Mouse (Mus musculus) CH12.LX (cell line): ENCODE measurements around the gene Stk17b. TPM values are rescaled to one million over a fixed set of nuclear protein-coding genes. Genes with fewer than 3 reads are reported as not detected.

Experiments
- DNase-seq: peaks from one replicate; pipeline ENCODE4 v3.0.0-alpha.2; 2013; ENCODE audit errors: extremely low read depth
- H3K27ac ChIP-seq: 2 replicates; pipeline ENCODE4 v1.5.1; 2012; ENCODE audit warnings: low read depth, mild to moderate bottlenecking, control low read depth, moderate library complexity; ENCODE audit not compliant: insufficient read depth
- H3K27me3 ChIP-seq: replicated peaks from 2 replicates; pipeline ENCODE3; 2012; ENCODE audit warnings: inconsistent platforms
- H3K36me3 ChIP-seq, 2 experiments: replicated peaks in 1 of 2; 2 replicates each; pipeline versions ENCODE3 to v1.6.1; 2012; ENCODE audit warnings: inconsistent platforms in 1 of 2, low read length in 1 of 2, mild to moderate bottlenecking in 1 of 2, mixed read lengths in 1 of 2, moderate library complexity in 1 of 2; ENCODE audit not compliant: control insufficient read depth in 1 of 2, insufficient read depth in 1 of 2
- H3K4me1 ChIP-seq, 2 experiments: 2 replicates each; pipeline ENCODE4 v1.6.1; 2012; ENCODE audit warnings: inconsistent platforms in 1 of 2, moderate library complexity in 1 of 2; ENCODE audit not compliant: insufficient read depth in 2 of 2, control insufficient read depth in 1 of 2
- H3K4me2 ChIP-seq: 2 replicates; pipeline ENCODE4 v1.6.1; 2012; ENCODE audit warnings: low read depth, mild to moderate bottlenecking, control low read depth; ENCODE audit not compliant: poor library complexity, insufficient read depth, severe bottlenecking
- H3K4me3 ChIP-seq, 3 experiments: fragments of 150-350 bp in 1 of 3; sonication (generic) in 1 of 3; replicated peaks in 1 of 3; 2 replicates each; pipeline versions ENCODE3 to v1.5.1; 2011 to 2012; ENCODE audit warnings: low read depth in 2 of 3, low read length in 2 of 3, mild to moderate bottlenecking in 2 of 3, moderate library complexity in 2 of 3, control low read depth in 1 of 3, improper control_type of control experiment in 1 of 3, inconsistent platforms in 1 of 3, mixed read lengths in 1 of 3; ENCODE audit not compliant: poor library complexity in 1 of 3
- H3K79me2 ChIP-seq: replicated peaks from 2 replicates; pipeline ENCODE4 v1.6.1; 2012; ENCODE audit warnings: mild to moderate bottlenecking, moderate library complexity; ENCODE audit not compliant: control insufficient read depth, poor library complexity, insufficient read depth, severe bottlenecking; ENCODE audit errors: extremely low read depth
- H3K9ac ChIP-seq: 2 replicates; pipeline ENCODE4 v1.6.1; 2012; ENCODE audit warnings: low read depth, mild to moderate bottlenecking, control low read depth, moderate library complexity; ENCODE audit not compliant: insufficient read depth
- H3K9me3 ChIP-seq: replicated peaks from 2 replicates; pipeline ENCODE3; 2012; ENCODE audit warnings: low read length, inconsistent platforms, mixed read lengths
- CTCF ChIP-seq, 2 experiments: IDR thresholded peaks in 1 of 2; conservative IDR thresholded peaks in 1 of 2; 2 replicates each; pipeline ENCODE4 v1.5.1; 2011 to 2012; ENCODE audit warnings: low read depth in 2 of 2, low read length in 2 of 2, improper control_type of control experiment in 1 of 2, inconsistent platforms in 1 of 2, mild to moderate bottlenecking in 1 of 2, moderate library complexity in 1 of 2
- E2F4 ChIP-seq: IDR thresholded peaks from 2 replicates; pipeline ENCODE4 v1.6.1; 2011; ENCODE audit warnings: low read depth, low read length, improper control_type of control experiment; ENCODE audit not compliant: insufficient replicate concordance
- ELF1 ChIP-seq: IDR thresholded peaks from 2 replicates; pipeline ENCODE4 v1.6.1; 2014; ENCODE audit warnings: low read depth, mild to moderate bottlenecking, inconsistent platforms, low read length, improper control_type of control experiment
- EP300 ChIP-seq: IDR thresholded peaks from 2 replicates; pipeline ENCODE4 v1.6.1; 2011; ENCODE audit warnings: low read length, improper control_type of control experiment
- HCFC1 ChIP-seq: IDR thresholded peaks from 2 replicates; pipeline ENCODE4 v1.6.1; 2012; ENCODE audit warnings: low read depth, mild to moderate bottlenecking, inconsistent platforms, low read length, improper control_type of control experiment
- IRF4 ChIP-seq: IDR thresholded peaks from 2 replicates; pipeline ENCODE4 v1.6.1; 2014; ENCODE audit warnings: low read depth, mild to moderate bottlenecking, inconsistent platforms, low read length, improper control_type of control experiment
- JUND ChIP-seq: conservative IDR thresholded peaks from 2 replicates; pipeline ENCODE4 v1.6.1; 2011; ENCODE audit warnings: low read depth, low read length, improper control_type of control experiment
- MAFK ChIP-seq: IDR thresholded peaks from 2 replicates; pipeline ENCODE4 v1.6.1; 2011; ENCODE audit warnings: low read length, improper control_type of control experiment; ENCODE audit not compliant: insufficient replicate concordance
- MAZ ChIP-seq: IDR thresholded peaks from 2 replicates; pipeline ENCODE4 v1.6.1; 2012; ENCODE audit warnings: low read depth, mild to moderate bottlenecking, inconsistent platforms, low read length, improper control_type of control experiment, moderate library complexity
- MYC ChIP-seq: IDR thresholded peaks from 2 replicates; pipeline ENCODE4 v1.6.1; 2011; ENCODE audit warnings: low read depth, mild to moderate bottlenecking, improper control_type of control experiment, low read length
- NELFE ChIP-seq: IDR thresholded peaks from 2 replicates; pipeline ENCODE4 v1.6.1; 2011; ENCODE audit warnings: low read depth, low read length, improper control_type of control experiment
- POLR2AphosphoS2 ChIP-seq: IDR thresholded peaks from 2 replicates; pipeline ENCODE4 v1.6.1; 2011; ENCODE audit warnings: low read depth, low read length, improper control_type of control experiment
- SMC3 ChIP-seq: IDR thresholded peaks from 2 replicates; pipeline ENCODE4 v1.6.1; 2011; ENCODE audit warnings: low read depth, low read length, improper control_type of control experiment
- TBP ChIP-seq: conservative IDR thresholded peaks from 2 replicates; pipeline ENCODE4 v1.6.1; 2011; ENCODE audit warnings: low read depth, low read length, improper control_type of control experiment
- UBTF ChIP-seq: IDR thresholded peaks from 2 replicates; pipeline ENCODE4 v1.6.1; 2012; ENCODE audit warnings: low read depth, mild to moderate bottlenecking, inconsistent platforms, low read length, improper control_type of control experiment, moderate library complexity
- USF1 ChIP-seq: IDR thresholded peaks from 2 replicates; pipeline ENCODE4 v1.6.1; 2014; ENCODE audit warnings: low read depth, mild to moderate bottlenecking, inconsistent platforms, low read length, improper control_type of control experiment
- USF2 ChIP-seq: conservative IDR thresholded peaks from 2 replicates; pipeline ENCODE4 v1.6.1; 2011; ENCODE audit warnings: low read depth, low read length, improper control_type of control experiment
- ZC3H11A ChIP-seq: IDR thresholded peaks from 2 replicates; pipeline ENCODE4 v1.6.1; 2012; ENCODE audit warnings: low read depth, mild to moderate bottlenecking, inconsistent platforms, low read length, improper control_type of control experiment
- ZKSCAN1 ChIP-seq: IDR thresholded peaks from 2 replicates; pipeline ENCODE4 v1.6.1; 2012; ENCODE audit warnings: low read depth, inconsistent platforms, low read length, improper control_type of control experiment, borderline replicate concordance
- ZMIZ1 ChIP-seq: IDR thresholded peaks from 2 replicates; pipeline ENCODE4 v1.6.1; 2012; ENCODE audit warnings: low read depth, mild to moderate bottlenecking, inconsistent platforms, low read length, improper control_type of control experiment
- dilution Hi-C: fragments of 300-500 bp; cut with MboI; formaldehyde crosslinking; loops from 2 replicates; pipeline ENCODE4 v1.14.3; 2020; ENCODE audit warnings: low sequenced_read_pairs; ENCODE audit not compliant: extremely low pct_unique_long_range_greater_than_20kb, extremely low pct_ligation_motif_present
- in situ Hi-C: fragments of 300-500 bp; cut with MboI; formaldehyde crosslinking; loops from 3 replicates; pipeline ENCODE4 v1.14.3; 2019; ENCODE audit warnings: low sequenced_read_pairs, low pct_ligation_motif_present, low pct_unique_long_range_greater_than_20kb, mixed read lengths
- polyA plus RNA-seq: library from polyadenylated mRNA; unstranded; fragments of >175 nt; gene quantifications from 2 replicates; pipeline ENCODE4 v1.2.1, GENCODE M21; 2012; ENCODE audit warnings: low read depth; ENCODE audit not compliant: insufficient read length
- total RNA-seq, 2 experiments: library from RNA; depleted of rRNA; stranded (reverse); fragments of 300-350 nt in 1 of 2; fragments of >200 nt in 1 of 2; gene quantifications; 2 replicates each; pipeline ENCODE4 v1.2.3; 2012 to 2014

Gene Stk17b
- total and polyA plus RNA-seq, 3 experiments = 25.2 to 58.6 (median 46.3) TPM

GRCm38 (mm10) chr1:53736583-53736982 is 48.4 kb downstream of the Stk17b start:
- no peak overlapping the region for H3K4me2 ChIP-seq
- dilution Hi-C loops = no loop called here
- in situ Hi-C loops = no loop called here

GRCm38 (mm10) chr1:53728489-53729225 is 56.4 kb downstream of the Stk17b start:
- no peaks in the 10 kb centered on the region for H3K9me3 ChIP-seq
- H3K9ac ChIP-seq = no peak overlapping the region
- no peaks in the 10 kb centered on the region for H3K27me3 ChIP-seq
- in situ Hi-C loops = loop anchor here (10.0 kb wide), 1 partner anchor 166 kb away; no protein-coding TSS in a partner anchor
- H3K4me1 ChIP-seq = no peaks in the 10 kb centered on the region
- H3K79me2 ChIP-seq = no peaks in the 10 kb centered on the region
- TF ChIP-seq ELF1 = no peak
- dilution Hi-C loops = no loop called here
- H3K36me3 ChIP-seq = no peaks in the 10 kb centered on the region
- DNase-seq = no peak
- H3K27ac ChIP-seq = no peak overlapping the region
- no peak overlapping the region for H3K4me2 ChIP-seq
- H3K4me3 ChIP-seq = no peak overlapping the region

More at GRCm38 (mm10) chr1:53736583-53736982, 48.4 kb downstream of the Stk17b start:
- Histone ChIP-seq H3K4me3 (no peak overlapping the region), H3K9ac (no peak overlapping the region), H3K36me3 (no peaks in the 10 kb centered on the region), H3K79me2 (no peaks in the 10 kb centered on the region), H3K27me3 (no peaks in the 10 kb centered on the region), H3K27ac (no peak overlapping the region), H3K9me3 (no peaks in the 10 kb centered on the region), H3K4me1 (peaks cover 8 to 11% of the 10 kb centered on the region in 2 experiments; a peak in 3 of 4 replicates)
- DNase-seq = no peak
- TF ChIP-seq MAFK = no peak
- no peak for TF ChIP-seq JUND
- TF ChIP-seq E2F4 = no peak
- TF ChIP-seq IRF4 = no peak
- no peak for TF ChIP-seq POLR2AphosphoS2
- TF ChIP-seq ZC3H11A = no peak
- no peak for TF ChIP-seq CTCF (conservative IDR thresholded peaks at IDR 0.05 in 1 of 2, IDR thresholded peaks at IDR 0.05 in 1 of 2; ENCODE audit: low read depth in 2 of 2, low read length in 2 of 2)
- no peak for TF ChIP-seq TBP
- TF ChIP-seq MAZ = no peak
- no peak for TF ChIP-seq USF1
- no peak for TF ChIP-seq UBTF
- no peak for TF ChIP-seq NELFE
- TF ChIP-seq EP300 = no peak
- no peak for TF ChIP-seq ZMIZ1
- TF ChIP-seq MYC = no peak
- TF ChIP-seq USF2 = no peak
- TF ChIP-seq ZKSCAN1 = no peak
- no peak for TF ChIP-seq SMC3
- TF ChIP-seq HCFC1 = no peak
